Mouse (Mus musculus): ENCODE measurements around the gene Tulp3. TPM values are rescaled to one million over a fixed set of nuclear protein-coding genes. Genes with fewer than 3 reads are reported as not detected.
A peak's percentile ranks its signal among the peaks of the same experiment; 100 is the strongest.

Gene Tulp3
- total RNA-seq, 2 experiments from 2014 or later, result 16.2 to 22.1 TPM

DNA sequence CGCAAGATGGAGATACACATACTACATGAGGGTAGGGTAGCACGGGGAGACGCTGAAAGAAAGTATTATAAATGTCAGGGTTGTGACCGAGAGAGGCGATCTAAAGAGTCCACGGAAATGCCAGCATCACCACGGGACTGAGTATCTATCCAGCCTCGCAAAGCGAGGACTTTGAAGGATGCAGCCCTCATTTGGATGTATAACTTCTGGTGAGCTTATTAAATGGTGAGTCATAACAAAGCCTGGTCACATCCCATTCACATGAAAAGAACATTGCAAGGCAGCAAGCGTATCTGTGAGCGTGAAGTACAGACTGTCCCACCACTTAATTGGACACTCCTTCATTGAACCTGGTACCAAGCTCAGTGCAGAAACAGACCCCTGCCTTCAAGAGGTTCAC is 54.2 kb downstream of the Tulp3 start:
- intact Hi-C loops (cut with DNase I), result no loop called here
- no peak for DNase-seq (ENCODE audit: low spot score in 2 of 2)

- intact Hi-C loops (cut with DNase I), result no loop called here
- DNase-seq (ENCODE audit: low spot score in 2 of 2), result peak; percentile 19 to 28
Observed at GRCm38 (mm10) chr6:128300134-128301001, 55.3 kb downstream of the Tulp3 start, which contains the start of gene Tead4. Tead4 (minus strand) TSS chr6:128300823.

DNA sequence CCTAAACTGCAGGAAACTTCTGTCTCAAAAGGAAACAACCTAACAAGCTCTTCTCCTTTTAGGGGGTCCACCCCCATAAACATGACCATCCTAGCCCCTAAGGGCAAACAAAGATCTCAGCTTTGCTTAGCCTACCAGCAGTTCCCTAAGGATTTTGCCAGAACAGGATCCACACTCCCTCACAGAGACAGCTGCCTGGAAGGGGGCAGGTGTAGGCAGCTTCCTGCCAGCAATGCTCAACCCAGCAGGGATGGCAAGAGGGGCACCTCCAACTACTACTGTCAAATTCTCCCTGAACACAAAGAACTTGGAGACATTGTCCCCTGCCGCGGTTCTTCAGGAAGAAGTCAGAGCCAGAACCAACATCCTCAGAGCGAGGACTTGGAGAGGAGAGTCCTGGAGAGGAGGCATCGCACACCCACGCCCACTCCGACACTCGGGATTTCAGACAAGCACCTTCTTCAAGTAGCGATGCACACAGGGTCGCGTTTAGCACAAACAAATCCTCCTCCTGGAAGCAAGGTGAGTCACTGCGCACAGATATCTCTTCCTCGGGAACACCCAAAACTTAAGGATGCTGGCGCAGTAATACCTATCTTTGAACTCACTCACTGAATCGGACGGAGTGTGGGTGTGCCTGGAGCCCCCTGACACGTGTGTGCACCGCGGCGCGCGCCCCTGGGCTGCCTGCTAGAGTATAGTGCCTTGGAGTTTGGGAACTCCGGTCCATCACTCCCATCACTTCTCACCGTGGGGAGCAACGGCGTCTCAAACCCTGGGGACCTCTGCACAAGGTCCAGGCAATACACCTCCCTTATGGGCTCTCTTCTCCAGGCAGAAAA is 56.1 kb downstream of the Tulp3 start:
- intact Hi-C loops (cut with DNase I), result no loop called here
- DNase-seq (ENCODE audit: low spot score in 2 of 2), result peak in 1 of 2 experiments; percentile 40

DNA sequence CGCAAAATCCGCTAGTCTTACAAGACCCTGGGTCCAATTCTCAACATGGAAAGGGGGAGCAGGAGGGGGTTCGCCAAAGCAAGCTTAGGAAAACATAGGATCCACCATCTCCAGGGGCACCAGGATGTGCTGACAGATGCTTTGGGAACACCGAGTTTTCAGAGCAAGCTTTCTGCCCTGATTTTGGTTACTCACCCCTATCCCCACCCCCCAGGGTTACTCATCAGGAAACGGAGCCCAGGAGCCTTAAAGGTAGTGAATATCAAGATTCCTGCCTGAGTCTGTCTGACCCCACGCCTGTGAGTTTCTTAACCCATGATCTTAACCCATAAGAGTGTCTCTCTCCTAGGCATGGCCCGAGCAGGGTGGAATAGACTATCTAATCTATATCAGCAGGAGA is 57.4 kb downstream of the Tulp3 start:
- intact Hi-C loops (cut with DNase I), result no loop called here
- no peak for DNase-seq (ENCODE audit: low spot score in 2 of 2)

DNA sequence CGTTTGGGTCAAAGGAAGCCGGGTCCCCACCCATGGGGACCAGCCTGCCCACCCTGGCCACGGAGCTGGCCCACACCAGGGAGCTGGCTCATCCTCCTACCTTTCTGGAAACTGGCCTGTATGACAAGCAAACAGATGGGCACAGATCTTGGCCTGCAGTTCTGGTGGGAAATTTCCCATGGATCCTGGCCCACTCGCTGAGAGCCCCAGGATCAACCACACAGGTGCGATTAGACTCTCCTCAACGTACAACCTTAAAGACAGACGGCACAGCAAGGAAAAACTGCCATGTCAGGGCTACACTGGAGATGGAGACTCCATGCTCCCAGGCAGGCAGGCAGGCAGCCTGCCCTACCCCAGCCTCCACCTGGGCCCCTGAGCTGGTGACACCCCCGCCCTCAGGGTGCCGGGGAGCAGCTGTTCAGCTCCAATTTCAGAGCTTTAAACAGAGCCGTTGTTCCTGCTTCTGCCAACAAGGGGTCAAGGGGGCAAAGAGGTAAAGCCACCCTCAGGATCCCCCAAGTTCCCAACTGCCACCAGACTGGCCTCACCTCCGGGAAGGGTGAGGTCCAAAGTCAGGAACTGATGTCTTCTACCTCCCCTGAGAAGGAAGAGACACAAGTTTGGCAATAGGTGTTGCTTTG is 58.8 kb downstream of the Tulp3 start:
- no peak for DNase-seq (ENCODE audit: low spot score in 2 of 2)
- intact Hi-C loops (cut with DNase I), result no loop called here

DNA sequence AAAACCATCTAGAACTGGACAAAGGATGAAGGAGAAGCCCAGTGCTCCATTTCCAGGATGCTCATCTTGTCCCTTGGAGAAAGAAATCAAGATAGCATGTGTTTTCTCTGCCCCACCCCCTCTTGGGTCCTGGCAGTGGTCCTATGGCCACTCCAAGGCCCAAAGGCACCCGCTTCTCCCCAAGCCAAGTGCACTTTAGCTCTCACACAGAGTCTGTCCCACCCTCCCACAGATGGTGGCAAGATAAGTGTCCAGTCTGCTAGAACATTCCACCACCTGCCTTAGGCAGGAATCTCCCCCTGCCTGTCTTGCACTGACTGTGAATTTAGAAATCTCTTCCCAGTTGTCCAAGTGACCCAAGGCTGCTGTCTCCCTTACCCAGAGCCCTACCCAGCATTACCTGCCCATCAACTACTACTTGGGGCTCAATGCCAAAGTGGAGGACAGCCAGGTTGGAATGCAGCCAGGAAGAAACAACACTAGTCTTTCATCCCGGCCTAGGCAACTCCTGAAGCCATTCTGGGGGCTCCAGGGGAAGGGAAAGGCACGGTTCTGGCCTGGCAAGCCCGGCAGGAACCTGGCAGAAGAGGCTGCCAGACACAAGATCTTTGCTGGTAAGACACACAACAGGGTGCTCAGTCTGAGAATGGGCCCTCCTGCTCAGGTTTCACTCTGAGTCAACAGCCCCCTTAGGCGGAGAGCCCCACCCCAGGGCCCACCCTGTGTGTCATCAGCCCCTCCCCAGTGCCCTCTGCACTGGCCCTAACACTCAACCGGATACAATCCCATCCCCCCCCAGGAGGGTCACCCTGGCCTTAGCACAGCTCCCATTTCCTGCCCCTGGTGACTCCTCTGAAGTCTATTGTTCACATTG is 59.5 kb downstream of the Tulp3 start:
- intact Hi-C loops (cut with DNase I), result no loop called here
- DNase-seq (ENCODE audit: low spot score in 2 of 2), result no peak

- intact Hi-C loops (cut with DNase I), result no loop called here
Observed at GRCm38 (mm10) chr6:128291284-128291683, 64.4 kb downstream of the Tulp3 start.

GRCm38 (mm10) chr6:128288681-128289080 is 67.0 kb downstream of the Tulp3 start:
- no peak for DNase-seq (ENCODE audit: low spot score in 2 of 2)
- intact Hi-C loops (cut with DNase I), result no loop called here

More at GRCm38 (mm10) chr6:128291284-128291683, 64.4 kb downstream of the Tulp3 start:
- DNase-seq (ENCODE audit: low spot score in 2 of 2), result no peak

GRCm38 (mm10) chr6:128285792-128286430 is 69.7 kb downstream of the Tulp3 start:
- intact Hi-C loops (cut with DNase I), result no loop called here

DNA sequence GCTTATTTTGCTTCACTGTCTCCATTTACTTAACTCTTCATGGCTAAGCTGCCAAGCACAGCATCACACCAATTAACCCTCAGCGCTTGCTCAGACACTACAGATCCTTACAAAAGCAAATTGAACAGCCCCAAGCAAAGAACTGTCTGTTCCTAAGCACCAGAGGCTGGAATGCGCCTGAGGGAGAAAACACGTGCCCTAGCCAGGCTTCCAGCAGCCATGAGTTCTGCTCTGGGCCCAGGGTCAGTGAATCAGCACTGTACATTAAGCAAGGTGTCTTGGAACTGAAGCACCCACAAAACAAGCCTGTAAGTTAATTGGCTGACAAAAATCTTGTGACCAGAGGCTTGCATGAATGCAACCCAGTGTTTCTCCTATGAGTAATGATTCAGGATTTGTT is 73.5 kb downstream of the Tulp3 start:
- intact Hi-C loops (cut with DNase I), result no loop called here
- no peak for DNase-seq (ENCODE audit: low spot score in 2 of 2)

More at GRCm38 (mm10) chr6:128285792-128286430, 69.7 kb downstream of the Tulp3 start:
- DNase-seq (ENCODE audit: low spot score in 2 of 2), result peak; percentile 34 to 67

GRCm38 (mm10) chr6:128280472-128281145 is 75.0 kb downstream of the Tulp3 start:
- intact Hi-C loops (cut with DNase I), result no loop called here
- DNase-seq (ENCODE audit: low spot score in 2 of 2), result no peak

GRCm38 (mm10) chr6:128279608-128280007 is 76.0 kb downstream of the Tulp3 start:
- DNase-seq (ENCODE audit: low spot score in 2 of 2), result no peak
- intact Hi-C loops (cut with DNase I), result no loop called here

DNA sequence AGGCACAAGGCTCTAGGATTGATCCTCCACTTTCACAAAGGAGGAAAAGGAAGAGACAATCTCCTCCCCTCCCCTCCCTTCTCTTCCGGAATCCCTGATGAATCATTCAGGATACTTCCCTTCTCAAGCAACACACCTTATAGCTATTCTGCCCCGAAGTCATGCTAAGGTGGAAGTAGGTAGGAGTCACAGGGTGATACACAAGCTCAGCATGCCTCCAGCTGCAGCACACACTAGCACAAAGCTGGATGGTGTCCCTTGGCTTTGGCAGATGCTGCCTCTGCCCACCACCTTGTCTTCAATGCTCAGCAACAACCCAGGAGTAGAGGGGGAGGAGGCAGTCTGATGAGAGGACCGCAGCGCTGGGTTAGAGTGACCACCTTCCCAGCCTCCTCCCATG is 76.6 kb downstream of the Tulp3 start:
- intact Hi-C loops (cut with DNase I), result no loop called here
- DNase-seq (ENCODE audit: low spot score in 2 of 2), result no peak

GRCm38 (mm10) chr6:128277132-128278085 is 78.2 kb downstream of the Tulp3 start:
- DNase-seq (ENCODE audit: low spot score in 2 of 2), result peak; percentile 8 to 42
- intact Hi-C loops (cut with DNase I), result no loop called here

DNA sequence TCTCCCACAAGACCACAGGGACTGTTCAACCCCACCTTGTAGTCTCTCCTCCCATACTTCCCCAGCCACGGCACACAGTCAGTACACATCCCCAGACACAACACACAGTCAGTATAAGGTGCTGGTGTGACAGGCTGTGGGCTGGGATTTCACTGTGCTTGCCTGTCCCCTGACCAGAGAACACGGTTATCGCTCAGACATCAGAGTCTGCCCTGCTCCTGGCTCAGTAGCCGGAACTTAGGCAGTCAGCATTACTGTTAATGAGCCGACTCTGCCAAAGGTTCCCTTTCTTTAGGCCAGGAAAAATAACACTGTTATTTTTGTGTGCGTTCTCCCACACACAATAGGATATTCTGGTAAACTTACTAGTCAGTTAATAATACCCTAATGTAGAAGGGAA is 79.3 kb downstream of the Tulp3 start:
- DNase-seq (ENCODE audit: low spot score in 2 of 2), result no peak
- intact Hi-C loops (cut with DNase I), result no loop called here

DNA sequence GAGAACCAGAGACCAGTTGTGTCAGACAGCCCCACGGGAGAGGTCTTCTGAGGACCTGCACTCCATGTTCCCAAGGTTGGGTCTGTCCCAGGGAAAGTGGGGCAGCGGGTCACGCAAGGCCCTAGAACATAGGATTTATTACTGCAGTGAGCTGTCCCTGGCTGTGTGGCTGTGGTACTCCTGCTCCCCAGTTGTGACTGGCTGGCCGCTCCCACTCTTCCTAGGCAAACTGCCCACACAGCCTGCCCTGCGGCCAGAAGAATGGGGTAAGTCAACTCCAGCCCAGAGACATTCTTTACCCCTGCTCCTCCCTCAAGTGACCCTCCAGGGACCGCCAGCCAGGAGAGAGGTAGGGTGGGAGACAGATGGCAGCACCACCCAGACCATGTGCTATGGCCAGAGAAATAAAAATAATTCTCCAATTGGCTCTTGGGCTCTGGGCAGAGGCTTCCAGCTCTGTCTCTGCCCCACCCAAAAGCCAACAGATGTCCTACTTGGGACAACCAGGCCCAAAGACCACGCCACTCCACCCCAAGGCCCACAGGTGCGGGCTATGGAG is 80.1 kb downstream of the Tulp3 start:
- intact Hi-C loops (cut with DNase I), result no loop called here
- DNase-seq (ENCODE audit: low spot score in 2 of 2), result no peak

DNA sequence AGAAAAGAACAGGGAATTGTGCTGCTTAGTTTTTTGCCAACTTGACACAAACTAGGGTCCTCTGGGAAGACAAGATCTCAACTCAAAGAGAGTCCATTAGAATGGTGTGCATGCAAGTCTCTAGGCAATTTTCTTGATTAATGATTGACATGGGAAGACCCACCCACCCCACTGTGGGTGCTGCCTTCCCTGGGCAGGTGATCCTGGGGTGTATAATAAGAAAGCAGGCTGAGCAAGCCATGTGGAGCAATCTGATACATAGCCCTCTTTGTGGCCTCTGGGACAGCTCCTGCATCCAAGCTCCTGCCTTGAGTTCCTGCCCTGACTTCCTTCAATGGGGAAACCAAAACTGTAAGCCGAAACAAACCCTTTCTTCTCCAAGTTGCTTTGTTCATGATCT is 82.1 kb downstream of the Tulp3 start:
- intact Hi-C loops (cut with DNase I), result no loop called here
- DNase-seq (ENCODE audit: low spot score in 2 of 2), result no peak

Measured in left cerebral cortex, postnatal 25 days (tissue).